Mouse (Mus musculus): ENCODE measurements at regions not wholly inside any gene's neighbourhood (a gene's known extent, or its start where the extent isn't known, plus 50 kb on each side); places are given as distances from the start of the nearest gene placed in this dataset.

GRCm38 (mm10) chr17:79414006-79414405 is 59.1 kb upstream of the Cdc42ep3 start:
- no peaks in the 10 kb centered on the region for H3K9me3 ChIP-seq (ENCODE audit: control insufficient read depth, low read length)
- H3K9ac ChIP-seq (replicated peaks; ENCODE audit: low read length), result no peak overlapping the region
- no peaks in the 10 kb centered on the region for H3K27me3 ChIP-seq (ENCODE audit: control insufficient read depth, insufficient read depth, low read length)
- DNase-seq (no peak), ATAC-seq (ENCODE audit: low FRiP score, low TSS enrichment) (no peak)
- no peak overlapping the region for H3K4me2 ChIP-seq (ENCODE audit: low read length)
- no peak overlapping the region for H3K4me3 ChIP-seq (replicated peaks; ENCODE audit: low read depth, low read length)
- 95% methylated on average over 7 of the region's 7 CpGs for WGBS
- no peaks in the 10 kb centered on the region for H3K36me3 ChIP-seq (ENCODE audit: control insufficient read depth, insufficient read depth, low read length)
- no peaks in the 10 kb centered on the region for H3K4me1 ChIP-seq (ENCODE audit: control insufficient read depth, insufficient read depth, low read length)
- no peak overlapping the region for H3K27ac ChIP-seq (replicated peaks; ENCODE audit: low read depth, low read length)

DNA sequence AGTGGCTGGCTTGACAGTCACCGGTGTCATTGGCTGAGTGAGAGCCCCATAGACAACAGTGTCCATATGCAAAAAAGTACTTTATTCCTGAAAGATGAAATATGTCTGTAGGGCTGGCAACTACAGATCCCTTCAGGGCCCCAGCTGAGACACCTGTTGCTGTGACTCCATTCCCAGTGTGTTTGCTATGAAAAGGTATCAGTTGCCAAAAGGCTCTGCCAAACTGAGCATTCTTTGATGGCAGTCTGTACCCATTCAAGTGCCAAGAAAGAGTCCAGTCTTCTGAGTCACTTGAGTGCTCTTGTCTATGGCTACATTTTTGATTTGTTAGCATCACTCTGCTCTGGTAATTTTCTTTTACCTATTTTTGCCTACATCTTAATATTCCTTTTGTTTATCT is 63.1 kb upstream of the Cdc42ep3 start:
- Histone ChIP-seq H3K9me3 (ENCODE audit: control insufficient read depth, low read length) (no peaks in the 10 kb centered on the region), H3K9ac (replicated peaks; ENCODE audit: low read length) (no peak overlapping the region), H3K36me3 (ENCODE audit: control insufficient read depth, insufficient read depth, low read length) (no peaks in the 10 kb centered on the region), H3K4me3 (replicated peaks; ENCODE audit: low read depth, low read length) (no peak overlapping the region), H3K4me1 (ENCODE audit: control insufficient read depth, insufficient read depth, low read length) (no peaks in the 10 kb centered on the region), H3K27me3 (ENCODE audit: control insufficient read depth, insufficient read depth, low read length) (no peaks in the 10 kb centered on the region), H3K27ac (replicated peaks; ENCODE audit: low read depth, low read length) (no peak overlapping the region), H3K4me2 (ENCODE audit: low read length) (no peak overlapping the region)
- DNase-seq, result no peak
- 93% methylated on average over 1 of the region's 1 CpGs for WGBS
- ATAC-seq (ENCODE audit: low FRiP score, low TSS enrichment), result no peak

GRCm38 (mm10) chr17:79421618-79422017 is 66.7 kb upstream of the Cdc42ep3 start:
- Histone ChIP-seq H3K4me2 (ENCODE audit: low read length) (no peak overlapping the region), H3K9ac (replicated peaks; ENCODE audit: low read length) (no peak overlapping the region)

GRCm38 (mm10) chr17:79439182-79439581 is 84.3 kb upstream of the Cdc42ep3 start:
- H3K4me2 ChIP-seq (ENCODE audit: low read length), result no peak overlapping the region
- no peak for ATAC-seq (ENCODE audit: low FRiP score, low TSS enrichment)
- H3K4me3 ChIP-seq (replicated peaks; ENCODE audit: low read depth, low read length), result no peak overlapping the region

More at GRCm38 (mm10) chr17:79421618-79422017, 66.7 kb upstream of the Cdc42ep3 start:
- no peak overlapping the region for H3K27ac ChIP-seq (replicated peaks; ENCODE audit: low read depth, low read length)
- no peaks in the 10 kb centered on the region for H3K27me3 ChIP-seq (ENCODE audit: control insufficient read depth, insufficient read depth, low read length)
- no peaks in the 10 kb centered on the region for H3K9me3 ChIP-seq (ENCODE audit: control insufficient read depth, low read length)
- WGBS, result 75% methylated on average over 7 of the region's 7 CpGs
- H3K4me1 ChIP-seq (ENCODE audit: control insufficient read depth, insufficient read depth, low read length), result no peaks in the 10 kb centered on the region
- DNase-seq, result no peak
- no peaks in the 10 kb centered on the region for H3K36me3 ChIP-seq (ENCODE audit: control insufficient read depth, insufficient read depth, low read length)
- no peak overlapping the region for H3K4me3 ChIP-seq (replicated peaks; ENCODE audit: low read depth, low read length)
- ATAC-seq (ENCODE audit: low FRiP score, low TSS enrichment), result no peak

DNA sequence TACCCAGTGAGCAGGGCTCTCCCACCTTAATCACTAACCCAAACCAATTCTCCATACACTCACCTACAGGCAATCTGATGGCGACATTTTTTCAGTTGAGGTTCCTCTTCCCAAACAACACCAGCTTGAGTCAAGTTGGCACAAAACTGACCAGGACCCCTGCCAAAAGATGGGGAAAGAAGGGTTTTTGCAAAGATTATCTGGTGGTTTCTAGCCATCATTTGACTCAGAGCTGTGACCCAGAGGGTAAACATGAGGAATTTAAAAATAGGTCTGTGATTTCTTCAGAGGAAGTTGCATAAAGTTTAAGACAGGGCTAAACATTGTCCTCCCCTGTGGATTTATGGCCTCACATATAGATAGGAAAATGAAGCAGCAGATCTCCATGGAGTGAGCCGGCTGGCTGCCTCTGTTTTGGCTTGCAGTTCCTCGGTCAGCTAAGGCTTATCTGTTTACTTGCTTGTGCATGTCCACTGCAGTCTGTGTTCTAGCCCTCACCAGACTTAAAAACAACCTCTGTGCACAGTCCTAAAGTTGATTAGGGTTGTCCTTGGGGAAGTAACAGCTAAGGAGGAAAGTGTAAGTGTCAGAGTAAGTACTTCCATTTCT is 87.7 kb upstream of the Cdc42ep3 start:
- Histone ChIP-seq H3K9ac (replicated peaks; ENCODE audit: low read length) (no peak overlapping the region), H3K36me3 (ENCODE audit: control insufficient read depth, insufficient read depth, low read length) (no peaks in the 10 kb centered on the region), H3K4me2 (ENCODE audit: low read length) (no peak overlapping the region), H3K4me3 (replicated peaks; ENCODE audit: low read depth, low read length) (no peak overlapping the region), H3K27me3 (ENCODE audit: control insufficient read depth, insufficient read depth, low read length) (no peaks in the 10 kb centered on the region), H3K27ac (replicated peaks; ENCODE audit: low read depth, low read length) (no peak overlapping the region), H3K9me3 (ENCODE audit: control insufficient read depth, low read length) (no peaks in the 10 kb centered on the region), H3K4me1 (ENCODE audit: control insufficient read depth, insufficient read depth, low read length) (no peaks in the 10 kb centered on the region)
- ATAC-seq (ENCODE audit: low FRiP score, low TSS enrichment), result no peak
- DNase-seq, result no peak
- 92% methylated on average over 3 of the region's 3 CpGs for WGBS

More at GRCm38 (mm10) chr17:79439182-79439581, 84.3 kb upstream of the Cdc42ep3 start:
- DNase-seq, result no peak
- Histone ChIP-seq H3K36me3 (ENCODE audit: control insufficient read depth, insufficient read depth, low read length) (no peaks in the 10 kb centered on the region), H3K9me3 (ENCODE audit: control insufficient read depth, low read length) (no peaks in the 10 kb centered on the region), H3K4me1 (ENCODE audit: control insufficient read depth, insufficient read depth, low read length) (no peaks in the 10 kb centered on the region), H3K27ac (replicated peaks; ENCODE audit: low read depth, low read length) (no peak overlapping the region), H3K9ac (replicated peaks; ENCODE audit: low read length) (no peak overlapping the region), H3K27me3 (ENCODE audit: control insufficient read depth, insufficient read depth, low read length) (no peaks in the 10 kb centered on the region)

- no peak overlapping the region for H3K9ac ChIP-seq (replicated peaks; ENCODE audit: low read length)
- ATAC-seq (ENCODE audit: low FRiP score, low TSS enrichment) (no peak), DNase-seq (no peak)
- no peak overlapping the region for H3K27ac ChIP-seq (replicated peaks; ENCODE audit: low read depth, low read length)
- no peak overlapping the region for H3K4me3 ChIP-seq (replicated peaks; ENCODE audit: low read depth, low read length)
- no peaks in the 10 kb centered on the region for H3K27me3 ChIP-seq (ENCODE audit: control insufficient read depth, insufficient read depth, low read length)
- H3K4me1 ChIP-seq (ENCODE audit: control insufficient read depth, insufficient read depth, low read length), result no peaks in the 10 kb centered on the region
- H3K4me2 ChIP-seq (ENCODE audit: low read length), result no peak overlapping the region
- no peaks in the 10 kb centered on the region for H3K9me3 ChIP-seq (ENCODE audit: control insufficient read depth, low read length)
- WGBS, result 95% methylated on average over 6 of the region's 6 CpGs
- no peaks in the 10 kb centered on the region for H3K36me3 ChIP-seq (ENCODE audit: control insufficient read depth, insufficient read depth, low read length)
Observed at GRCm38 (mm10) chr17:79447170-79447569, 92.3 kb upstream of the Cdc42ep3 start.

DNA sequence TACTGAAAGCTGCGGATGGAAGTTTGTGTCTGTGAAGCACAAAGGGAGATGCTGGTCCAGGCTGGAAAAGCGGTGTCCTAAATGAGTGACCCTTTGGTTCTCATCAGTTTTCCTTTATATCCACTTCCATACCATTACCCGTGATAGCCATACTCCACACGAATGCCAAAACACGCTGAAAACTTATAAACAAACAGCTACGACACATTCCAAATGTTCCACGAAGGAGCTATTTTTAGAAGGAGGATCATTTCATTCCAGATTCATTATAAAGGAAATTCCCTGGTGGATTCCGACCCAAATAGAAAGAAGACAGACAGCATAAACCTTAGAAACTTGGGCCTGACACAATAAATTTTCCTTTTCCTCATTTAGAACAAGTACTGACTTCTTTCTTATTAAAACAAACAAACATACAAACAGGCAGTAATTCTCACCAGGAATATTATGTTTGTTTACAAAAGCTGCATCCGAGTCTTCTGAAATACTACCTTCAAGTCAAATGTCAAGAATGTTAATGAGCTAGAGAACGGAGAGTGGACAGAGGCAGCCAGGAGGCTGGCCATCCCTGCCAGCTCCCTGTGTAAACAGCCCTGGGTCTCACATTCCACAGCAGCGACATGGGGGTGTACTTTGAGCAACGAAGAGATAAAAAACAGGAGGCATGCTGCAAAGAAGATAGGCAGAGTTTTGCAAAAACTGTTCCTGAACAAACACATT is 96.4 kb upstream of the Cdc42ep3 start:
- no peak overlapping the region for H3K9ac ChIP-seq (replicated peaks; ENCODE audit: low read length)
- no peaks in the 10 kb centered on the region for H3K4me1 ChIP-seq (ENCODE audit: control insufficient read depth, insufficient read depth, low read length)
- ATAC-seq (ENCODE audit: low FRiP score, low TSS enrichment) (no peak), DNase-seq (no peak)
- 56% methylated on average over 12 of the region's 12 CpGs for WGBS
- H3K27ac ChIP-seq (replicated peaks; ENCODE audit: low read depth, low read length), result no peak overlapping the region
- H3K27me3 ChIP-seq (ENCODE audit: control insufficient read depth, insufficient read depth, low read length), result no peaks in the 10 kb centered on the region
- H3K9me3 ChIP-seq (ENCODE audit: control insufficient read depth, low read length), result no peaks in the 10 kb centered on the region
- no peak overlapping the region for H3K4me3 ChIP-seq (replicated peaks; ENCODE audit: low read depth, low read length)
- H3K4me2 ChIP-seq (ENCODE audit: low read length), result no peak overlapping the region
- no peaks in the 10 kb centered on the region for H3K36me3 ChIP-seq (ENCODE audit: control insufficient read depth, insufficient read depth, low read length)

DNA sequence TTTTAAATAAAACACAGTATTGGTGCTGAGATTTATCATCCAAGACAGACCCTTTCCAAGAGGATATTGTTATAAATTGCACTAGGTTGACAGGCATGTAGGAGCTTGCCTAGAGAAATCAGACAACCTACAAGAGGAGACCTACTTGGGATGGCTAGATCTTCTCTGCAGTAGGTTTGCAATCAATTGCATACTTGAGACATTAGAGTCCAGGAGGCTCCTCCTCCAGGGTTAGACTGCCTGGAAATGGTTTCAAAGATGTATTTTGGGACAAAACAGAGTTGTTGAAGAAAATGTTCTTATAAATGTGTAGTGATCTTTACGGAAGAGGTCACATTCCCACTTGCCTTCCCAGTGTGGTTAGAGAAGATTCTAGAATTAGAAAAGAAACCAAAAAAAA is 98.9 kb upstream of the Cdc42ep3 start:
- no peaks in the 10 kb centered on the region for H3K36me3 ChIP-seq (ENCODE audit: control insufficient read depth, insufficient read depth, low read length)
- no peak overlapping the region for H3K9ac ChIP-seq (replicated peaks; ENCODE audit: low read length)
- DNase-seq (no peak), ATAC-seq (ENCODE audit: low FRiP score, low TSS enrichment) (no peak)
- no peak overlapping the region for H3K4me2 ChIP-seq (ENCODE audit: low read length)
- H3K9me3 ChIP-seq (ENCODE audit: control insufficient read depth, low read length), result no peaks in the 10 kb centered on the region
- H3K27ac ChIP-seq (replicated peaks; ENCODE audit: low read depth, low read length), result no peak overlapping the region
- WGBS, result 98% methylated on average over 1 of the region's 1 CpGs
- no peaks in the 10 kb centered on the region for H3K27me3 ChIP-seq (ENCODE audit: control insufficient read depth, insufficient read depth, low read length)
- H3K4me3 ChIP-seq (replicated peaks; ENCODE audit: low read depth, low read length), result no peak overlapping the region
- no peaks in the 10 kb centered on the region for H3K4me1 ChIP-seq (ENCODE audit: control insufficient read depth, insufficient read depth, low read length)

GRCm38 (mm10) chr17:79454526-79454925 is 99.6 kb upstream of the Cdc42ep3 start:
- no peaks in the 10 kb centered on the region for H3K4me1 ChIP-seq (ENCODE audit: control insufficient read depth, insufficient read depth, low read length)
- DNase-seq, result no peak
- no peak overlapping the region for H3K4me2 ChIP-seq (ENCODE audit: low read length)
- H3K36me3 ChIP-seq (ENCODE audit: control insufficient read depth, insufficient read depth, low read length), result no peaks in the 10 kb centered on the region
- WGBS, result 54% methylated on average over 5 of the region's 5 CpGs
- no peaks in the 10 kb centered on the region for H3K9me3 ChIP-seq (ENCODE audit: control insufficient read depth, low read length)
- H3K9ac ChIP-seq (replicated peaks; ENCODE audit: low read length), result no peak overlapping the region
- no peak for ATAC-seq (ENCODE audit: low FRiP score, low TSS enrichment)
- no peaks in the 10 kb centered on the region for H3K27me3 ChIP-seq (ENCODE audit: control insufficient read depth, insufficient read depth, low read length)
- H3K4me3 ChIP-seq (replicated peaks; ENCODE audit: low read depth, low read length), result no peak overlapping the region
- no peak overlapping the region for H3K27ac ChIP-seq (replicated peaks; ENCODE audit: low read depth, low read length)
